Mouse (Mus musculus) right cerebral cortex, postnatal 10 days (tissue): ENCODE results near the gene Trpm8.

Experiments
- DNase-seq, 2 experiments: peaks; one replicate each; pipeline ENCODE4 v3.0.0; 2021; ENCODE audit warnings: low spot score in 2 of 2

The Trpm8 gene

DNA sequence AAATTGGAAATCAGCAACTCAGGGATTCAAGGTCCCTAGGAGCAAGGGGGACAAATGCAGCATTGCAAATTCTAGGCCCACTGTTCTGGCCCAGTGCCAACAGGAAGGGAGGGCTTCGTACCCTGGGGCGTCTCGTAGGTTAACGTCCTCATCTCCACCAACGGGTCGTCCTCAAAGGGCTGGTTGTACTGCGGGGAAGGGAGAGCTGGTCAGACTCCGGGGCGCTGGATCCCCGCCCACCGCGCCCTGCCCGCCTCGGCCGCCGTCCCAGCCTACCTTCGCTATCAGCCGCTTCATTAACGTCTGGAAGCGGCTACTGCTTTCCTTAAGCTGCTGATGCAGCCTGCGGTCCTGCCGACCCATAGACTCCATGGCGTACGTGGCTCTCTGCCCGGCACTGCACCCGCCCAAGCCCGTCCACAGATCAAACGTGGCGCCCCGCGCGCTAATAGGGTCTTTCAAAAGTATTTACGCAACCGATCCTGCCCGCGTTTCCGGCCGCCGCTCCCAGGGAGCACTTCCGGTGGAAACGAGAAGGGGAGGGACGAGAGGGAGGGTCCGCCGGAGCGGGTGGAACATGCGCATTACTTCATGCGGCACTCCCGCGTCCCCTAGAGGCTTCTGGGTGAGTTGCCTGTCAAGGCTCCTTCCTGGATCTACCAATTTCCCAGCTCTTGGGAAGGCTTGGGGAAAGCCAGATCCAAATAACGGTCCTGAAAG, at the start of gene Trpm8, which contains the start of gene Hjurp:
Trpm8 (plus strand) TSS at position 564 of the 720 bp plus-strand sequence.
Hjurp (minus strand) TSS at position 536 of the 720 bp plus-strand sequence.
- DNase-seq = peak; percentile 100

DNA sequence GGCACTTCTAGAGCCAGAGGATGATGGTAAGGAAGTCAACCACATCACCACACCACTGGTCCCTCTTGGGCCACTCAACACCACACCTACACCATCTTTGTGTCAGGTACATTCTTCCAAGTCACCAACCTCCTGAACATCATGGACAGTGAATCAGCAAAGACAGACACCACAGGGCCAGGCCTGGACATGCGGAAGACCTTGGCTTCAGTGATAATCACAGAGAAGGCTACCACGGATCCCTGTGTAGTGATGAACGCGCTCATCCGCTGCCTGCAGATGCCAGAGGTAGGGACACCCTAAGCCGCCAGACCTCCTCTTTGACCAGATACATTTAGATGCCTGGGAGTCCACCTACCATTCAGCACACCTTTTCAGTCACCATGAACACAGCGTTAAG, 49.3 kb upstream of the Trpm8 start:
- no peak for DNase-seq

DNA sequence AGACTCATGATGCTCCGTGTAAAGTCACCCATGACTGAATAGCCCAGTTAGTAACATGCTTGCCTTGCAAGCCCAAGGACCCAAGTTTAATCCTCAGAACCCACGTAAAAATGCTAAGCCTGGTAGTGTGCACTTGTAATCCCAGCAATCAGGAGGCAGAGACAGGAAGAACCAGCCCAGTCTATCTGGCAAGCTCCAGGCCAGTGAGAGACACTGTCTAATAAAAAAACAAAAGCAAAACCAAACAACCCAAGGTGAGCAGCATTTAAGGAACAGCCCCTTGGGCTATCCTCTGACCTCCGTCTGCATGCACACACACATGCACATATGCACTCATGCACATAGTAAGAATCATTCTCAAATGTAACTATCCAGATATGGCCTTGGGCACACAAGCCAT, 47.9 kb upstream of the Trpm8 start:
- DNase-seq = no peak

DNA sequence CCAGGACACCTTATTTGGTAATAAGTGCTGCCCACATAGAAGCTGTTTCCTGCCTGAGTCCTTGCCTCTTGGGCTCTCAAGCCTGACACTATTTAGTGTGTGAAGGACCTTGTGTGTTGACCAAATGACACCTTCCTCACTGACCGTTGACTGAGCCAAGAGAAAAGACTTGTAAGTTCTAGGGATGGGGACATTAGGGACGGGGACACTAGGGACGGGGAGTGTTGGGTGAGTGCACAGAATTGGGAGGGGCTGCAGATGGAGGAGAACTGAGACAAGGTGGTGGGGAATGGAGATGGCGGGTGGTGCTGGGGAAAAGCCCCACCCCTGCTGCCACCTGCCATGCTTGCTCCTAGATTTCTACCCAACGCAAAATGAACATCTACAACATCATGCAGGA, 47.5 kb upstream of the Trpm8 start:
- no peak for DNase-seq

DNA sequence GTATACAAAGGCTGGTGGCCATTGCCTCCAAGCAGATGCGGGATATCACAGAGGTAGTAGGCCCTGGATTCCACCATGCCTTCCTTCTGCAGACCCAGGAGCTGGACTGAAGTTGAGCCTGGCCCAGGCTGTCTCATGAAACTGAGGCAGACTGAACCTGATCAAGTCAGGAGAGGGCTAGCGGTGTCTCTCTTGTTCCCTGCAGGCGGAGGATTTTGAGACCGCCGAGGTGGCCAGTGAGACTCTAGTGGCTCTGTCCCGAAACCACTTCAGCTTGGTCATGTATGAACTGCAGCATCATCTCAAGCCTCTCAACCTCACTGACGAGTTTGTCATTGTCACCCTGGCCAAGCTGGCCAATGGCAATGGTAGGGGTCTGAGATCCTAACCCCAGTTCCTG, 47.0 kb upstream of the Trpm8 start:
- DNase-seq = no peak

DNA sequence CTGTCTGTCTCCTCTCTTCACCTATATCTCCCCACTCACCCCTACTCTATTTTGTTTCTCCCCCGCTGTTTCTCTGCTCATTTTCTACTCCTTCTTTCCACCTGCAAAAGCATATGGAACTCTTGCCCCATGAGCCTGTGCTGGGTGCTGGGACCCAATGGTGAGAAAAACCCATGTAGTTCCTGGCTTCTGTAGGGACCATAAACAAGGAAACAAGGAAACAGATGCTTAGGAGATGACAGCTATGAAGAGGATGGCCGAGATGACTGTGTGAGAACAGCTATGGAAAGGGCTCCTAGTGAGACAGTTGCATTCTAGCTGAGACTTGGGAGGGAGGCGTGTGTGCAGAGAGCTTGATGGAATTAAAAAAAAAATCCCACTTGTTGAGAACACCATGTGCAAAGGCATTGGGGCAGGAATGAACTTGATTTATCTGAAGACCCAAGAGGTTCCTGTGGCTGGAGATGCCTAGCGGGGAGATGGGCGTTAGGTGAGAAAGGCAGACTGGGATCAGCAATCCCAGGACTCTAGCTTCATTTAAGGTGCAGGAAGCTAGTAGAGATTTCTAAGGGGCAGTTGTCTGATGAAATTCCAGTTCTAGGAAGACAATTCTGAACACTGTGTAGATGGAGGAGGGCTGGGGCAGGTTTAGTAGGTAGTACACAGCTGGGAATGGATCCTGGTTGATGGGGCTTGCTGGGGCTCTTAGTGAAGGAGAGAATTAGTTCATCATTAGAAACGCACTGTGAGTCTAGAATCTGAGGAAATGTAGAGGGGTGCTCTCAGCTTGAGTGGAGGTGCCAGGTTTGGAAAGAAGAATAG, 46.3 kb upstream of the Trpm8 start:
- no peak for DNase-seq

DNA sequence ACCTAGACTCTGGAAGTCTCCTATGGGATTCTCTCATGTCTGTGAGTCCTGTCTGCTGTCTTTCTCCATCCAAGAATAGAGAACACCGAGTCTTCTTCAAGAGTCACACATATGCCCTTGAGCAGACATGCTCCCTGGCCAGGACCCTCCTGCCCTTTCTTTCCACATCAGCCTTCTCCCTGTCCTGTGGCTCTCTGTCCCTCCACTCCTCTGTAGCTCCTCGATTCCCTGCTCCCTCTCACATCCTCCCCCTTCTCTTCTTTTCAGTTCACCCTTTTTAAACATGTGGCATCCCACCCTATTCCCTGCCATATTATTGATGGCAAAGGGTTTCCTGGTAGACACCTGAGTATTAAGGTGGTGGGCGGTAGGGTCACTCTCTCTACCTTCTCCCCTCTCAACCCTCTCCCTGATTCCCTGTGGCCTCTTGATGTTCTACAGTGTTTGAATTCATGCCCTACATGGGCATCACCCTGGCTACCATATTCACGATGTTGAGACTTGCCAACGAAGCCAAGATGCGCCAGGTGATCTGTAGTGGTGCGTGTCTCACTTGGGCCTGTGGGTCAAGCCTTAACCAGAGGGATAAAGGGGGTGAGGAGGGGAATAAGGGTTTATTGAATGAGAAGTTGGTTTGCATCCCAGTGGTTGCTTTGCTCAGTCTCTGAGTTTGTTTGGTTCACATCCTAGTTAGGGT, 45.5 kb upstream of the Trpm8 start:
- DNase-seq = no peak

DNA sequence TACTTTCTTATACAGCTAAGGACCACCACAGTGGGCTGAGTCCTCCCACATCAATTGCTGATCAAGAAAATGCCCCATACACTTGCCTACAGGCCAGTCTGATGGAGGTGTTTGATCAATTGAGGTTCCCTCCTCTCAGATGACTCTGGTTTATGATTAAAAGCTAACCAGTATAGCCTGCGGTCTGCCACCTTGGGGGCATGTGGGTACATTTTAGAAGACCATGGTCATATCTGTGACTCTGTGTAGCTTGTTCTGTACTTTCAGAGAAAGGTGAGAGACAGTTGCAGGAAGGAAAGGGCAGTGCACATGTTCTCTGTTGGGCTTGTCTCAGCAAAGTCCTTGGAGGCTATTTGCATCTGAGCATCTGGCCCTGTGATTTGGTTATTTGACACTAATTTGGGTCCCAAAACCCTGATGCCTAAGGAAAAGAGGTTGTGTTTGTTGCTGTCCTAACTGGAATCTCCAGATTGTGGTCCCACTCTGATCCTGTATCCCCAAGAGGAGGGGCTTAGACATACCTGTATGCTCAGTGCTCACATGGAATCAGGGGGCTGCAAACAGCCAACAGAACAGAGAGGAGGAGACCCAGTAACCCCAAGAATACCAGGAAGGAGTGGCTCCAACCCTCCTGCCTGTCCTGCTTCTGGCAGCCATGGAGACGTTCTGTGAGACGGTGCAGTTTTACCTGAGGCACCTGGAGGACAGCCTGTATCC, 44.6 kb upstream of the Trpm8 start:
- DNase-seq = peak in 1 of 2 experiments; percentile 6

DNA sequence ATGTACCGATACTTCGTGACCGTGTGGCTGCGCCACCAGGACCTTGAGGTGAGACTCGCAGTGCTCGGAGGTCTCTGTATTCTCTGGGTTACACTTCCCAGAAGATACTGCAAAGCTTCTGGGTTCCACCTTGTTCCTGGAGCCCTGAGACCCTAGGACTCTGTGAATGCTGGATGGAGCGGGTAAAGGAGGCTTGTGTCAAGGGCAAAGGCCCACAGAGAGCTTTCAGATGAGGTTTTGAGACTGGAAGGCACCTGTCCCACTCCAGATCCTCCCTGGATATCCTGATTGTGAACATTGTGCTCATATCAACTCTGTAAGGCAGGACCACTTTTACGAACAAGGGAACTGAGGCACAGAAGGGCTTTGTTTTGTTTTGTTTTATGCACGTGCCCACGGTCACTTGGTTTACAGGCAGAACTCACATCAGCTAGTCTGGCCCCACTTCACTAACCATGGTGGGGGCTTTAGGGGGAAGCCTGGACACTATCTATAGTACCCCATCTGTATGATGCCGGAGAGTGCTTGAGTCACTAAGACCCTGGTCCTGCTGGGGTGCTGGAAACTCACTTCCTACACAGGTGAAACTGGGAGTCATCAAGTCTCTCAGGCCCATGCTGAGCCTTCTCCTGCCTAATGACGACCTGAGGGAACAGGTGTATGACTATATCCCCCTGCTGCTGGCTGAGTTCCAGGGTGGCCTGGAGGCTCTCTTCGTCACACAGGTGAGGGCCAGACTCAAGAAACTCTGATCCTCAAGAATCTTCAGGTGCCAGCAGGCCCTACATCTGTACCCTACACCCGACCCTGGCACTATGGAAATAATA, 43.8 kb upstream of the Trpm8 start:
- no peak for DNase-seq

DNA sequence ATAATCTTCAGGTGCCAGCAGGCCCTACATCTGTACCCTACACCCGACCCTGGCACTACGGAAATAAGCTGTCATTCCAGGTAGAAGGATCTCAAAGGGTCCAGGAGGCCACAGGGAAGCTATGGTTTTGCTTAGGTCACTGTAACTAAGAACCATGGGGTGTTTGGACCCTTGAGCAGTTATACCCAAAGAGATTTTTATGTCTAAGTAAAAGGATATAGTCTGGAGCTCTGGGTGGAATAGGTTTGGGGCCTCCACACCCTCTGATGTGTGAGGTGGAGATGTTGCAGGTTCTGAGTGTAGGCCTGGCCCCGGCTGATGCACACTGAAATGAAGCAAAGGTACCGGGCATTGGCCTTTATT, 43.2 kb upstream of the Trpm8 start:
- DNase-seq = no peak

DNA sequence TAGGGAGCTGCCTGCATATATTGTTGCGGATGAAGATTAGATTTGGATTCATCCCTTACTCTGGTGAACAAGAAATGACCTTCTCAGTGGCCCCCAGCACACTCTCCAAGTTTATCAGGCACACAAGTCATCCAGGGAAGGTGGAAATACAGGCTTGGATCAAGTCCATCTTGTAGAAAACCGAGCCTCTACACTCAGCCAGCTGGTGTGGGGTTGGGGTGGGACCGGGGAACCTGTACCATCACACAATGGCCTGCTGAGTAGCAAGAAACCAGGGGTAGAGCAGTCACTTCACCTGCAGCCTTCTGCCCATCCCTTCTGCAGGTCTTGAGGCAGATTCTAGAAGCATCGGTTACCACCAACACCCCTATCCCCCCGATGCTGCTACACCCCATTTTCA, 42.8 kb upstream of the Trpm8 start:
- DNase-seq = no peak

DNA sequence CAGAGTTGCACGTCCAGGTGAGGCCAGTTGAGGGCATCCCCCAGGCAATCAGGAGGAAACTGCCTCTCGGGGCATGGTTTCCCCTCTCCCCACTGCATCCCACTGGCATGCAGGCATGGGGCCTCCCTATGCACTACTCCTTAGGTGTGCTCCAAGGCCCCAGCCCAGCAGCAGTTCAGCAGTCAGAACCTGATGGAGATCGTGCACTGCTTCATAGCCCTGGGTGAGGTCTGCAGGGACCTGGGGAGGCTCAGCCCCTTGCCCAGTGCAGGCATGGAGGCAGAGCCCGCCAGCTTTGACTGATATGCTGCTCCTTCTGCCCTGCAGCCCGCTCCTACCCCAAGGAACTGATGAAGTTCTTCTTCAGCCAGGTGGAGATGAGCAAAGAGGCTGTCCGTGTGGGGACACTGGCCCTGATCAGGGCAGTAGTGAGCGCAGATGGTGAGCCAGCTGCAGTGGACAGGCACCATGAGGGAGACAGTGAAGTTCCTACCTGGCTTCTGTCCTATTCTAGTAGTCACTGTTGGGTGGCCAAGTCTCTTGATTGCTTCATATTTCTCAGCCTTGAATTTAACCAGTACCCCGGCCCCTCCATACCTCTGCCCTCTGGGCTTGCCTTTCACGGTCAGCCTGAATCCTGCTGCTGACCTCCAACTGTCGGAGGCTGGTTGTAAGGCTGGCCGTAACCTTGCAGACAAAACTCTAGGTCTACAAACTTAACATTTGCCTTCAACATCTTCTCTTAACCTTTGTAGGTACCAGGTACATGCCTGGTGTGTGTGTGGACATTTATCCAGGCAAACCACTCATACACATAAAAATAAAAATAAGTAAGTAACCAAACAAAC, 42.2 kb upstream of the Trpm8 start:
- DNase-seq = no peak

DNA sequence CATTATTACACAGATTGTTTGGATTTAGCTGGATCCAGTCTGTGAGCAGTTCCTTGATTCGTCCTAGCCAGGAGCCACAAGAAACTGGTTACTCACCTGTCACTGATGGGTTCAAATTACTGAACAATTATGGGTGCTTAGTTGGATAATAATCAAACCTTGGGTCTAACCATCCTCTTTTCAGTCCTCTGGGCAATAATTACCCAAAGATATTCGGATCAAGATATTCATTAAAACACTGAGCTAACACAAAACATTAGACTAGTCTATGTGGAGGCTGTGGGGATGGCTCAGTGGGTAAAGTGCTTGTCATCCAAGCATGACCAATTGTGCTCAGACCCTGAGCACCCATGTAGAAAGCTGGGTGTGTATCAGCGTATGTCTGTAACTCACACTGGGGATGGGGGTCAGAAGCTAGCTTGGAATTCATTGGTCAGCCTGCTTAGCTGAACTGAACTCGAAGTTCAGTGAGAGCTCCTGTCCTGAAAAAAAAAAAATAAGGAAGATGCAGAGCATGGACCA, 41.5 kb upstream of the Trpm8 start:
- no peak for DNase-seq

DNA sequence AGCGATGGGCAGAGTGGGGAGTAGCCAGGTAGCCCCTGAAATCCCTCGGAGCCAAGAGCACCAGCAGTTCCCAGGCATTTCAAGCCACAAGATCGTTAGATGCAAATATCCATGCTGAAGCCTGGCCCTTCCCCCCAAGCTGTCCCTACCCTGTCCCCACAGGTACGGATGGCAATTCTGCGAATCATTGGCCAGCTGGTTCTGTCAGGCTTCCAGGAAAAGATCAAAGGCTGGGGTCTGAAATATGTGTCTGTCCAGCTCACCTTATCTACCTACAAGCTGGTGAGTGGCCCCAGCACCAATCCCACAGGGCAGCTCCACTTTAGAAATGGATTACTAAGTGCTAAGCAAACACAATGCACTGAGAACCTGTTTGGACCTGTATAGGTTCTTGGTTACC, 40.1 kb upstream of the Trpm8 start:
- no peak for DNase-seq

DNA sequence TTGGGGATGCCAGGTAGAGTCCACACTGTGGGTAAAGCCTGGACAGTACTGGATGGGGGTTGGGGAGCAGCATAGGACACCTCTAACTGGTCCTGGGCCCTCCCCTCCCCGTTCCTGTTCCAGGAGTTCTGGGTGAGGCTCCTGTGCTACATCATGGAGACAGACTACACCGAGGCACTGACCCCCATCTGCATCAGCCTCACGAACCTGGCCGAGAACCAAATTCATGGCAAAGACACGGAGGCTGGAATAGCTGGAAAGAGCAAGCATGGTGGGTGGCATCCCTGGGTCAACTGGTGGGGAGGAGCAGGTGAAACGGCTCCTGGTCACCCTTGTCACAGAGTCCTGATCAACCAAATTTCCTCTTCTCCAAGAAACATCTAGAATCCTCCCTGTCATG, 38.7 kb upstream of the Trpm8 start:
- DNase-seq = no peak

DNA sequence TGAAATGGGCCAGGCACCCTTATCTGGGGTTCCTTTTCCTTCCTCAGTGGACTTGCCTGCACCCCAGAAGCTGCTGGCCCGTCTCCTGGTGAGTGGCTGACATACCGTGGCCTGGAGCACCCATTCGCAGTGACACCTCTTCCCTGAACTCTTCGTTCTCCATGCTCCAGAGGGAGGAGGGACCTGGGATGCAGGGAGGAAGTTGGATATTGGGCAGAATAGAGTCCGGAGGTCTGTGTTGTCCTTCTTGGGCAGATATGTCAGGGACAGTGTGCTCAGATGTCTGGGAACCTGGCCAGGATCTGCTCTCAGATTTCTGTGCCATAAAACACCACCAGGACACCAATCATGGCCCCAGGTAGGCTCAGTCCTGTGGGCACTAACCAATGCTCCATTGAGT, 37.4 kb upstream of the Trpm8 start:
- DNase-seq = no peak

DNA sequence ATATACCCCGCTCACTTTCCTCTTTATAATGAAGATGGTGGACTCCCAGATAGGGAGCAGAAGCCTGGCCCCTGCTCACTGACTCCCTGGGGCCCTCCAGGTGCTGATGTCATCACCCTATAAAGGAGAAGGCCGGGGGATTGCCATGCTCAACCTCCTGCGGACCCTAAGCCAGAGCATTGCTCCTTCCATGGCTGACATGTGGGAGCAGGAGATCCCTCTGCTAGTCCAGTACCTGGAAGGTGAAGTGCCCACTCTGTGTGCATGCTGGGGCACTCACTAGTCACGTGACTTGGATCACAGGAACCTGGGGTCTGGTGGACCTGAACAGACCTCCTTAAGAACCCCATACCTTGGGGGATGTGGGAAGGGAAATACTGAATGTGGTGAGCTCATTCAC, 36.9 kb upstream of the Trpm8 start:
- no peak for DNase-seq

DNA sequence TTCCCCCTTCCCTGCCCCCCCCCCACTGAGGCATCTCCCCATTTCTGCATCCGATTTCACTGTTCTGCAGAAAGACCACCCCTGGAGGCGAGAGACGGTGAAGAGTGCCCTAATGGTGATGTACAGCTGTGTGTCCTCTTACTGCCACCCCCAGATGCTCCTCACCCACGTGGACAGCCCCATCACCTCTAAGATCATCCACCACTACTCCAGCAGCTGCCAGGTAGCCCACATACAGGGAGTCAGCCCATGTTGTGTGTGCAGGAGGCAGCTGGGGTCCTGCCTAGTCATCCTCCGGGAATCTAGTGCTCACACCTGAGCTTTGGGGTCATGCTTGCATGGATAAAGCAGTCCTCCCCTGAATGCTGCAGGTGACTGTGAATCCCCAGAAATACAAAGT, 33.6 kb upstream of the Trpm8 start:
- no peak for DNase-seq

DNA sequence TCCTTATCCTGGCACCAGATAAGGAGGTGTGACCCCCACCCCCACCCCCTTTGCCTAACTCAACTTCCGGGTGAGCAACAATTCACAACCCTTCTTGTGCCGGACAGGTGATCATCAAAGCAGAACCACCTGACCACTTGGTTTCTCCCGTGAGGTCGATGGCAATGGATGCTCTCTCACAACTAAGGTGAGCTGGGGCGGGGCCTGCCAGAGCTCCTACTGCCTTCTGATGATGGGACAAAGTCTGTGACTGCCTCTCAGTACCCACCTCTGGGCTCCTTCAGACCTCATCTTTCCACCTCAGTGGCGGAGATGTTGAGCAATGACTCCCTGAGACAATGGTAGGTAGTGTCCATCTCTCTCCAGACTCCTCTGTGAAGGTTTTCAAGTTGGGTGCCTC, 31.6 kb upstream of the Trpm8 start:
- no peak for DNase-seq

DNA sequence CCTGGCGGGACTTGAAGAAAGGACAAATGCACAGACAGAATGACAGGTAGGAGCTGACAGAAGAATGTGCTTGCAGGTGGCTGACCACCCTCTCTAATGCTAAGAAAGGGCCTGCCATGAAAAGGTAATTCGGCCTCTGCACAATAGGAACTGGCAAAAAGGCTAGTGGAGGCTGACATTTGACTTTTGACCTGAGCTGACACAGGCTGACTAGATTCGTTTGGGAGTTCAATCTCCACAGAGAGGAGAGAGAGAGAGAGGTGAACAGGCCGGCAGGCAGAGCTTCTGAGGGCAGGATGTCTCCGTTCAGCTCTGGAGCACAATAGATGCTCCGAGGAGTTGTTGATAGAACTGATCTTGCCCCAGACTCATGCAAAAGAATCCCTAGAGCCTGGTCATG, 31.1 kb upstream of the Trpm8 start:
- DNase-seq = no peak
